ENCODE assay signal across 21 mouse cellular contexts in genomic region chr19:41139629-41140028, GRCm38 (mm10).
A peak's percentile ranks its signal among the peaks of the same experiment; 100 is the strongest.
DNase-seq lines count a peak whose midpoint lies in the region; ATAC-seq and TF ChIP-seq lines count a peak whose summit lies in the region.
"Had no signal": no experiment of that assay in that cellular context is flagged by ENCODE, and none has a peak within 500 bp of the region (broad histone marks: within the 10 kb centered on the region; RNA-seq: fewer than 3 reads in every experiment).

No protein-coding gene starts in this region.

- no peak overlapping the region for H3K9ac ChIP-seq in lung, embryonic 14.5 days
- H3K9ac ChIP-seq in limb, embryonic 14.5 days (ENCODE audit: low read depth, low read length, severe bottlenecking): no peak overlapping the region
- H3K9ac ChIP-seq: limb, embryonic 13.5 days; liver, embryonic 15.5 days; neural tube, embryonic 12.5 days; stomach, embryonic 15.5 days had no signal

- no peak for TF ChIP-seq CTCF in lung, embryonic 14.5 days (IDR thresholded peaks at IDR 0.05; ENCODE audit: low read depth)

- H3K27ac ChIP-seq in lung, embryonic 14.5 days (ENCODE audit: low read depth): no peak overlapping the region
- no peak overlapping the region for H3K27ac ChIP-seq in limb, embryonic 14.5 days (replicated peaks; ENCODE audit: low read depth, low read length)
- H3K27ac ChIP-seq: heart, embryonic 10.5 days; limb, embryonic 13.5 days; liver, embryonic 15.5 days; neural tube, embryonic 12.5 days; stomach, embryonic 15.5 days had no signal

- no peak overlapping the region for H3K4me3 ChIP-seq in lung, embryonic 14.5 days (ENCODE audit: low read depth, low read length)
- H3K4me3 ChIP-seq in limb, embryonic 14.5 days (replicated peaks; ENCODE audit: low read length): no peak overlapping the region
- H3K4me3 ChIP-seq: heart, embryonic 10.5 days; limb, embryonic 13.5 days; liver, embryonic 15.5 days; neural tube, embryonic 12.5 days; stomach, embryonic 15.5 days had no signal

- H3K4me1 ChIP-seq in lung, embryonic 14.5 days (ENCODE audit: insufficient read depth): no peaks in the 10 kb centered on the region
- no peaks in the 10 kb centered on the region for H3K4me1 ChIP-seq in limb, embryonic 14.5 days (ENCODE audit: control insufficient read depth, insufficient read depth, low read length)
- H3K4me1 ChIP-seq: heart, embryonic 10.5 days; limb, embryonic 13.5 days; liver, embryonic 15.5 days; neural tube, embryonic 12.5 days; stomach, embryonic 15.5 days had no signal

- TF ChIP-seq POLR2A in limb, embryonic 14.5 days (IDR thresholded peaks at IDR 0.05; ENCODE audit: borderline replicate concordance, extremely low read depth, insufficient read depth, insufficient read length): no peak

- H3K4me2 ChIP-seq in lung, embryonic 14.5 days: no peak overlapping the region
- no peak overlapping the region for H3K4me2 ChIP-seq in limb, embryonic 14.5 days (replicated peaks; ENCODE audit: low read depth, low read length, severe bottlenecking)
- H3K4me2 ChIP-seq: limb, embryonic 13.5 days; liver, embryonic 15.5 days; neural tube, embryonic 12.5 days; stomach, embryonic 15.5 days had no signal

- H3K9me3 ChIP-seq in lung, embryonic 14.5 days (ENCODE audit: low read depth, low read length): no peaks in the 10 kb centered on the region; the same call in 1 of the 2 replicates
- no peaks in the 10 kb centered on the region for H3K9me3 ChIP-seq in limb, embryonic 14.5 days (ENCODE audit: control insufficient read depth, low read length)
- H3K9me3 ChIP-seq: heart, embryonic 10.5 days; limb, embryonic 13.5 days; liver, embryonic 15.5 days; neural tube, embryonic 12.5 days; stomach, embryonic 15.5 days had no signal

- WGBS in lung, embryonic 14.5 days: 62% methylated on average over 4 of the region's 4 CpGs
- WGBS in limb, embryonic 14.5 days: 60% methylated on average over 4 of the region's 4 CpGs

- H3K36me3 ChIP-seq in lung, embryonic 14.5 days (ENCODE audit: insufficient read depth): no peaks in the 10 kb centered on the region
- no peaks in the 10 kb centered on the region for H3K36me3 ChIP-seq in limb, embryonic 14.5 days (ENCODE audit: control insufficient read depth, insufficient read depth, low read length)
- H3K36me3 ChIP-seq: heart, embryonic 10.5 days; limb, embryonic 13.5 days; liver, embryonic 15.5 days; neural tube, embryonic 12.5 days; stomach, embryonic 15.5 days had no signal

- H3K27me3 ChIP-seq in lung, embryonic 14.5 days (ENCODE audit: insufficient read depth, low read length): no peaks in the 10 kb centered on the region
- H3K27me3 ChIP-seq in limb, embryonic 14.5 days (ENCODE audit: control insufficient read depth, insufficient read depth, low read length): no peaks in the 10 kb centered on the region
- H3K27me3 ChIP-seq: limb, embryonic 13.5 days; liver, embryonic 15.5 days; neural tube, embryonic 12.5 days; stomach, embryonic 15.5 days had no signal

- ATAC-seq in lung, embryonic 14.5 days (ENCODE audit: insufficient read depth): no peak
- ATAC-seq in limb, embryonic 14.5 days (ENCODE audit: low FRiP score, low read depth): no peak
- ATAC-seq in megakaryocyte progenitor cell, adult 5-6 weeks (replicated peaks; ENCODE audit: poor library complexity): no peak
- ATAC-seq: activated CD4-positive, CD25-positive, alpha-beta regulatory T cell, adult 4 months; hindbrain, embryonic 16.5 days had no signal

- peak; percentile 59 for DNase-seq in heart, adult 11 months
- no peak for DNase-seq in heart, postnatal 25 days (ENCODE audit: low spot score)
- DNase-seq in lung, embryonic 14.5 days: peak; percentile 58
- no peak for DNase-seq in lung, postnatal 14 days
- peak; percentile 32 for DNase-seq in R1 (ENCODE audit: low read depth, low spot score)
- peak; percentile 37 for DNase-seq in limb, embryonic 14.5 days (ENCODE audit: low spot score)
- no peak for DNase-seq in urinary bladder, adult 18-20 months (ENCODE audit: low spot score in 2 of 2)
- DNase-seq: cerebellum, adult 11 months; cerebellum, postnatal 25 days; gastrocnemius, postnatal 14 days; kidney, adult 2 months; spleen, adult 18-20 months; thymus, postnatal 14 days had no signal

- intact Hi-C loops in heart, postnatal 25 days (cut with DNase I): no loop called here

Comparison
In these comparisons a context has a peak if more than half of its experiments do, and no peak if none do; other contexts are left out.
1. DNase-seq: peak in heart, adult 11 months (single experiment), lung, embryonic 14.5 days (single experiment), R1 (single experiment) and limb, embryonic 14.5 days (single experiment); none in heart, postnatal 25 days (single experiment), lung, postnatal 14 days (single experiment) and urinary bladder, adult 18-20 months (0 of 2).